Mouse (Mus musculus) MEL (cell line): ENCODE data around the gene Mfn2. TPM values are rescaled to one million over a fixed set of nuclear protein-coding genes. Genes with fewer than 3 reads are reported as not detected.
A peak's percentile ranks its signal among the peaks of the same experiment; 100 is the strongest.

Experiments
- DNase-seq: peaks from one replicate; pipeline ENCODE4 v3.0.0; 2011; ENCODE audit warnings: low read depth, low spot score
- H3K27ac ChIP-seq: 2 replicates; pipeline ENCODE4 v1.5.1; 2012; ENCODE audit warnings: low read depth, mild to moderate bottlenecking, control low read depth, low read length, moderate library complexity; ENCODE audit not compliant: control insufficient read depth
- H3K27me3 ChIP-seq, 2 experiments: fragments of 150-350 bp in 1 of 2; sonication (generic) in 1 of 2; 2 replicates each; pipeline ENCODE4 v1.6.1; 2012; ENCODE audit warnings: low read length in 2 of 2, mild to moderate bottlenecking in 2 of 2, improper control_type of control experiment in 1 of 2, moderate library complexity in 1 of 2; ENCODE audit not compliant: insufficient read depth in 2 of 2, control insufficient read depth in 1 of 2
- H3K36me3 ChIP-seq, 2 experiments: 2 replicates each; pipeline ENCODE4 v1.6.1; 2012 to 2014; ENCODE audit warnings: low read length in 2 of 2, improper control_type of control experiment in 1 of 2, inconsistent platforms in 1 of 2, mild to moderate bottlenecking in 1 of 2; ENCODE audit not compliant: insufficient read depth in 2 of 2, control insufficient read depth in 1 of 2
- H3K4me1 ChIP-seq, 2 experiments: fragments of 150-350 bp in 1 of 2; sonication (generic) in 1 of 2; 2 replicates each; pipeline ENCODE4 v1.6.1; 2012; ENCODE audit warnings: low read length in 2 of 2, improper control_type of control experiment in 1 of 2, mild to moderate bottlenecking in 1 of 2; ENCODE audit not compliant: insufficient read depth in 2 of 2, control insufficient read depth in 1 of 2
- H3K4me3 ChIP-seq, 2 experiments: fragments of 150-350 bp in 1 of 2; sonication (generic) in 1 of 2; 2 replicates each; pipeline ENCODE4 v1.5.1; 2012; ENCODE audit warnings: low read depth in 2 of 2, low read length in 2 of 2, mild to moderate bottlenecking in 2 of 2, moderate library complexity in 2 of 2, control low read depth in 1 of 2, improper control_type of control experiment in 1 of 2; ENCODE audit not compliant: control insufficient read depth in 1 of 2, insufficient read depth in 1 of 2
- H3K79me2 ChIP-seq: 2 replicates; pipeline ENCODE4 v1.6.1; 2012; ENCODE audit warnings: mild to moderate bottlenecking, low read length, moderate library complexity; ENCODE audit not compliant: control insufficient read depth, poor library complexity, insufficient read depth
- H3K9ac ChIP-seq: 2 replicates; pipeline ENCODE4 v1.6.1; 2012; ENCODE audit warnings: low read depth, mild to moderate bottlenecking, control low read depth, low read length, moderate library complexity; ENCODE audit not compliant: control insufficient read depth, poor library complexity, severe bottlenecking
- H3K9me3 ChIP-seq: fragments of 150-350 bp; sonication (generic); replicated peaks from 2 replicates; pipeline ENCODE4 v1.6.1; 2012; ENCODE audit warnings: mild to moderate bottlenecking, low read length, improper control_type of control experiment, moderate library complexity; ENCODE audit not compliant: insufficient read depth
- BHLHE40 ChIP-seq: IDR thresholded peaks from 2 replicates; pipeline ENCODE4 v1.6.1; 2012; ENCODE audit warnings: low read depth, mild to moderate bottlenecking, inconsistent platforms, low read length, improper control_type of control experiment, borderline replicate concordance
- CTCF ChIP-seq, 3 experiments: IDR thresholded peaks in 2 of 3; conservative IDR thresholded peaks in 1 of 3; 2 replicates each; pipeline ENCODE4 v1.5.1; 2011 to 2012; ENCODE audit warnings: low read length in 3 of 3, low read depth in 2 of 3, mild to moderate bottlenecking in 2 of 3, improper control_type of control experiment in 1 of 3, inconsistent platforms in 1 of 3, mixed read lengths in 1 of 3, moderate library complexity in 1 of 3; ENCODE audit not compliant: control insufficient read depth in 1 of 3, insufficient read depth in 1 of 3, poor library complexity in 1 of 3, severe bottlenecking in 1 of 3
- E2F4 ChIP-seq: IDR thresholded peaks from 2 replicates; pipeline ENCODE4 v1.6.1; 2011; ENCODE audit warnings: low read depth, low read length, improper control_type of control experiment, borderline replicate concordance
- ELF1 ChIP-seq: IDR thresholded peaks from 2 replicates; pipeline ENCODE4 v1.6.1; 2014; ENCODE audit warnings: low read depth, mild to moderate bottlenecking, inconsistent platforms, low read length, improper control_type of control experiment, moderate library complexity
- EP300 ChIP-seq, 2 experiments: IDR thresholded peaks; 2 replicates each; pipeline ENCODE4 v1.6.1; 2011; ENCODE audit warnings: improper control_type of control experiment in 2 of 2, low read length in 2 of 2, low read depth in 1 of 2, mild to moderate bottlenecking in 1 of 2
- ETS1 ChIP-seq: IDR thresholded peaks from 2 replicates; pipeline ENCODE4 v1.6.1; 2012; ENCODE audit warnings: low read depth, mild to moderate bottlenecking, inconsistent platforms, low read length, improper control_type of control experiment, moderate library complexity
- GABPA ChIP-seq: IDR thresholded peaks from 2 replicates; pipeline ENCODE4 v1.6.1; 2012; ENCODE audit warnings: low read depth, mild to moderate bottlenecking, inconsistent platforms, low read length, improper control_type of control experiment, moderate library complexity
- GATA1 ChIP-seq: IDR thresholded peaks from 2 replicates; pipeline ENCODE4 v1.6.1; 2011; ENCODE audit warnings: low read depth, low read length, improper control_type of control experiment
- HCFC1 ChIP-seq: IDR thresholded peaks from 2 replicates; pipeline ENCODE4 v1.6.1; 2012; ENCODE audit warnings: low read depth, mild to moderate bottlenecking, inconsistent platforms, low read length, improper control_type of control experiment, moderate library complexity
- JUND ChIP-seq: IDR thresholded peaks from 2 replicates; pipeline ENCODE4 v1.6.1; 2011; ENCODE audit warnings: low read depth, mild to moderate bottlenecking, improper control_type of control experiment, low read length
- MAX ChIP-seq: IDR thresholded peaks from 2 replicates; pipeline ENCODE4 v1.6.1; 2011; ENCODE audit warnings: low read length, improper control_type of control experiment
- MAZ ChIP-seq: IDR thresholded peaks from 2 replicates; pipeline ENCODE4 v1.6.1; 2012; ENCODE audit warnings: low read depth, mild to moderate bottlenecking, inconsistent platforms, low read length, improper control_type of control experiment
- MEF2A ChIP-seq: IDR thresholded peaks from 2 replicates; pipeline ENCODE4 v1.6.1; 2014; ENCODE audit warnings: low read depth, mild to moderate bottlenecking, inconsistent platforms, low read length, improper control_type of control experiment; ENCODE audit not compliant: poor library complexity, insufficient replicate concordance, severe bottlenecking; ENCODE audit errors: extremely low read depth
- MXI1 ChIP-seq: IDR thresholded peaks from 2 replicates; pipeline ENCODE4 v1.6.1; 2011; ENCODE audit warnings: mild to moderate bottlenecking, low read depth, low read length, improper control_type of control experiment
- MYB ChIP-seq: IDR thresholded peaks from 2 replicates; pipeline ENCODE4 v1.6.1; 2011; ENCODE audit warnings: mild to moderate bottlenecking, low read depth, low read length, improper control_type of control experiment
- MYC ChIP-seq: IDR thresholded peaks from 2 replicates; pipeline ENCODE4 v1.6.1; 2011; ENCODE audit warnings: low read depth, mild to moderate bottlenecking, low read length, improper control_type of control experiment, moderate library complexity
- NELFE ChIP-seq: IDR thresholded peaks from 2 replicates; pipeline ENCODE4 v1.6.1; 2011; ENCODE audit warnings: low read depth, low read length, improper control_type of control experiment
- NRF1 ChIP-seq: IDR thresholded peaks from 2 replicates; pipeline ENCODE4 v1.6.1; 2014; ENCODE audit warnings: low read depth, mild to moderate bottlenecking, inconsistent platforms, low read length, improper control_type of control experiment, moderate library complexity; ENCODE audit not compliant: poor library complexity, insufficient read depth, severe bottlenecking
- POLR2A ChIP-seq, 2 experiments: IDR thresholded peaks; 2 replicates each; pipeline ENCODE4 v1.6.1; 2011 to 2012; ENCODE audit warnings: low read length in 2 of 2, mild to moderate bottlenecking in 2 of 2, control low read depth in 1 of 2, improper control_type of control experiment in 1 of 2, low read depth in 1 of 2, moderate library complexity in 1 of 2; ENCODE audit not compliant: control insufficient read depth in 1 of 2, insufficient read depth in 1 of 2, poor library complexity in 1 of 2
- POLR2AphosphoS2 ChIP-seq: IDR thresholded peaks from 2 replicates; pipeline ENCODE4 v1.6.1; 2011; ENCODE audit warnings: low read length, improper control_type of control experiment
- POLR2AphosphoS5 ChIP-seq: IDR thresholded peaks from 2 replicates; pipeline ENCODE4 v1.6.1; 2012; ENCODE audit warnings: low read depth, borderline replicate concordance, mild to moderate bottlenecking, inconsistent platforms, low read length, moderate library complexity, mixed read lengths
- RAD21 ChIP-seq: IDR thresholded peaks from 2 replicates; pipeline ENCODE4 v1.6.1; 2011; ENCODE audit warnings: mild to moderate bottlenecking, low read depth, low read length, improper control_type of control experiment
- RCOR1 ChIP-seq: IDR thresholded peaks from 2 replicates; pipeline ENCODE4 v1.6.1; 2012; ENCODE audit warnings: low read depth, mild to moderate bottlenecking, inconsistent platforms, low read length, improper control_type of control experiment
- SIN3A ChIP-seq: IDR thresholded peaks from 2 replicates; pipeline ENCODE4 v1.6.1; 2012; ENCODE audit warnings: low read length, improper control_type of control experiment, inconsistent platforms
- SMC3 ChIP-seq: IDR thresholded peaks from 2 replicates; pipeline ENCODE4 v1.6.1; 2011; ENCODE audit warnings: low read depth, low read length, improper control_type of control experiment
- TAL1 ChIP-seq: IDR thresholded peaks from 2 replicates; pipeline ENCODE4 v1.6.1; 2012; ENCODE audit warnings: mild to moderate bottlenecking, inconsistent platforms, low read length, moderate library complexity, mixed read lengths
- TBP ChIP-seq: IDR thresholded peaks from 2 replicates; pipeline ENCODE4 v1.8.0; 2011; ENCODE audit warnings: low read depth, low read length, improper control_type of control experiment
- TCF12 ChIP-seq: IDR thresholded peaks from 2 replicates; pipeline ENCODE4 v1.6.1; 2014; ENCODE audit warnings: low read depth, mild to moderate bottlenecking, inconsistent platforms, low read length, improper control_type of control experiment, moderate library complexity
- UBTF ChIP-seq: IDR thresholded peaks from 2 replicates; pipeline ENCODE4 v1.6.1; 2012; ENCODE audit warnings: low read depth, mild to moderate bottlenecking, inconsistent platforms, low read length, improper control_type of control experiment, moderate library complexity, borderline replicate concordance; ENCODE audit not compliant: insufficient read depth
- USF1 ChIP-seq: IDR thresholded peaks from 2 replicates; pipeline ENCODE4 v1.6.1; 2014; ENCODE audit warnings: low read depth, mild to moderate bottlenecking, inconsistent platforms, low read length, improper control_type of control experiment, moderate library complexity
- ZKSCAN1 ChIP-seq: IDR thresholded peaks from 2 replicates; pipeline ENCODE4 v1.6.1; 2012; ENCODE audit warnings: low read depth, mild to moderate bottlenecking, inconsistent platforms, low read length, improper control_type of control experiment, moderate library complexity
- ZMIZ1 ChIP-seq: IDR thresholded peaks from 2 replicates; pipeline ENCODE4 v1.6.1; 2012; ENCODE audit warnings: low read depth, mild to moderate bottlenecking, inconsistent platforms, low read length, improper control_type of control experiment, moderate library complexity
- ZNF384 ChIP-seq: IDR thresholded peaks from 2 replicates; pipeline ENCODE4 v1.6.1; 2012; ENCODE audit warnings: low read depth, mild to moderate bottlenecking, inconsistent platforms, low read length, improper control_type of control experiment
- polyA plus RNA-seq, 2 experiments: library from polyadenylated mRNA; stranded (reverse) in 1 of 2; unstranded in 1 of 2; fragments of >175 nt in 1 of 2; fragments of >200 nt in 1 of 2; gene quantifications; 2 replicates each; pipeline versions ENCODE4 v1.2.1 to v1.2.4; 2012; ENCODE audit warnings: low replicate concordance in 2 of 2, low read depth in 1 of 2; ENCODE audit not compliant: insufficient read length in 2 of 2, insufficient read depth in 1 of 2, missing spikeins in 1 of 2
- total RNA-seq: library from RNA; depleted of rRNA; stranded (reverse); fragments of 300-350 nt; gene quantifications from 2 replicates; pipeline ENCODE4 v1.2.3, GENCODE M21; 2012

The Mfn2 gene
- total and polyA plus RNA-seq, 3 experiments = 19.0 to 32.8 TPM; not detected in 1

GRCm38 (mm10) chr4:147848584-147848991 is 55.9 kb downstream of the Mfn2 start:
- Histone ChIP-seq H3K4me1 (peaks cover 0 to 24% of the 10 kb centered on the region in 2 experiments; a peak in 3 of 4 replicates), H3K9ac (peak overlapping the region; percentile 77), H3K36me3 (peaks cover 0 to 27% of the 10 kb centered on the region in 2 experiments; a peak in 2 of 4 replicates), H3K9me3 (no peaks in the 10 kb centered on the region), H3K27ac (peak overlapping the region; percentile 83)
- DNase-seq = no peak
- TF ChIP-seq TBP (no peak), POLR2A (IDR thresholded peaks at IDR 0.05; ENCODE audit: control insufficient read depth in 1 of 2, insufficient read depth in 1 of 2, low read depth in 1 of 2, low read length in 2 of 2, poor library complexity in 1 of 2) (no peak), MXI1 (no peak), POLR2AphosphoS2 (no peak), POLR2AphosphoS5 (no peak), GATA1 (no peak), MYC (no peak), UBTF (no peak), RCOR1 (no peak), MEF2A (no peak), MAZ (no peak), BHLHE40 (no peak), ETS1 (0 out of 2 replicates have a peak, but pooled peaks have one; percentile 5), GABPA (no peak), RAD21 (no peak), NELFE (no peak; the same call in 1 of the 2 replicates), E2F4 (no peak), EP300 (IDR thresholded peaks at IDR 0.05; ENCODE audit: low read depth in 1 of 2, low read length in 2 of 2) (peak in 1 of 2 experiments; percentile 30; a peak in 1 of 4 replicates), SIN3A (peak; percentile 71; the same call in 1 of the 2 replicates), ZMIZ1 (peak; percentile 9; the same call in 1 of the 2 replicates), TCF12 (no peak), NRF1 (no peak), CTCF (IDR thresholded peaks at IDR 0.05 in 2 of 3, conservative IDR thresholded peaks at IDR 0.05 in 1 of 3; ENCODE audit: control insufficient read depth in 1 of 3, insufficient read depth in 1 of 3, low read depth in 2 of 3, low read length in 3 of 3, poor library complexity in 1 of 3, severe bottlenecking in 1 of 3) (no peak), TAL1 (no peak; the same call in 1 of the 2 replicates), JUND (no peak), MYB (no peak), ZNF384 (no peak), ELF1 (no peak), HCFC1 (no peak), MAX (no peak), ZKSCAN1 (no peak), SMC3 (no peak), USF1 (no peak)
- TF ChIP-seq, all 39 proteins: peak for 4
- Histone ChIP-seq H3K79me2 (peaks cover 8% of the 10 kb centered on the region), H3K4me3 (peak overlapping the region; percentile 67 to 99), H3K27me3 (no peaks in the 10 kb centered on the region)
